Mouse (Mus musculus) ovary, postnatal 14 days (tissue): ENCODE measurements around the gene Jak3.
A peak's percentile ranks its signal among the peaks of the same experiment; 100 is the strongest.

ENCODE experiments used
- DNase-seq: peaks from one replicate; pipeline ENCODE4 v3.0.0; 2022; ENCODE audit warnings: low spot score

The Jak3 gene

GRCm38 (mm10) chr8:71665331-71666130 lies 10.6 kb upstream of the Jak3 start:
- peak; percentile 57 for DNase-seq

- DNase-seq, result no peak
These were observed 9.2 kb upstream of the Jak3 start for GRCm38 (mm10) chr8:71666855-71667254.

GRCm38 (mm10) chr8:71667256-71667655 lies 8.8 kb upstream of the Jak3 start:
- DNase-seq, result no peak

GRCm38 (mm10) chr8:71668220-71668975 lies 7.7 kb upstream of the Jak3 start:
- DNase-seq, result no peak

DNA sequence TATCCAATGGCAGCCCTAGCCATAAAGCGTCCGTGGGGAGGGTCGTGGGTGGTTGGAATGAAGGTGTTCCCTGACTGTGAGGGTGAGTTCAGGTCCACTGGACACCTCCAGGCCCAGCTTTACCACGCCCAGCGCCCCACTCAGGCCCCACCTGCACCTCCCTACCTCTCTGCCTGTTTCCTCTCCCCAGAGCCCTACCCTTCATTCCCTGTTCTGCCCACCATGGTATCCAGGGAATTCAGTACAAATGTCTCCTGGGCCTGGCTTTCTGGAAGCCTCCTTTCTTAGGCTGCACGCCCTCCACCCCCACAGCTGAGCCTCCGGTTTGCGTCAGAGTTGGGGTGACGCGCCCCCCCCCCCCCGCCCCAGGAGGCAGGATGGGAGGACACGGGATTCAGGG lies 5.9 kb upstream of the Jak3 start:
- no peak for DNase-seq

DNA sequence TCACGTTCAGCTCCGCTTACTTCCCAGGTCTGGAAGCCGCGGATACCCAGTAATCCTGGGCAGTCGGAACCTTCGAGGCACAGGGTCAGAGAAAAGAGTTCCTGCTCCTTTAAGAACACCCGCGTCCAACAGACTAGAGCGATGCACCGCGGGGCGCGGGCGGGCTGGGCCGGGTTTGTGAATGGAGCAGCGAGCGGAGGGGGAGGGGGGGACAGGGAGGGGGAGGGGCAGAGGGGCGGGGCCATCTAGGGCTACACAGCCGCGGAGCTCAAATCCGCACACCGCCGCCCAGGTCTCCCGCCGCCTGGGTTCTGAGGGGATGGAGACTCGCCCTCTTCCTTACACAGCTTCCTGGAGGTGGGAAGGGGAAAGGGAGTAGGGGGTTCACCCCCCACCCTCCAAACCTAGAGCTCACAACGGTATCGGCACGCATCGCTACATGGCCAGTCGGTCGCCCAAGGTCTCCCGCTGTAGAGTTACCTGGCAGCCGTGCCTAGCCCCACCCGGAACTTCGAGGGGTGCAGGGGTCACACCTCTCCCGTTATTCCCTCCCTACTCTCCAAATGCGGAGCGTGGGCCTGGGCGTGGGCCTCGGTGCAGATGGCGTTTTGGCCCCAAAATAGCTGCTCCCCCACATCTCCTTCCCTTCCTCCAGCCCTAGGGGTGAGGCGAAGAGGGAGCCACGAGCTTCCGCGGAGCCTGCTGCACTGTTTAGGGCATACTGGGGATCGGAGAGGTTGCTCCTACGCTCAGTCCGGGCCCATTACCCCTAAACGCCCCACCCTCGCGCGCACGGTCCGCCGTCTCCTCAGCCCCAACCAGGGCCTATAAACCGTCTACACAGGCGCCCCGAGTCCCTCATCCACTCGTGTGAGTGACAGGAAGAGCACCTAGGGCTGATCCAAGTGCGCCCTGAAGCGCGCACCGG lies 5.2 kb upstream of the Jak3 start:
- DNase-seq, result no peak

DNA sequence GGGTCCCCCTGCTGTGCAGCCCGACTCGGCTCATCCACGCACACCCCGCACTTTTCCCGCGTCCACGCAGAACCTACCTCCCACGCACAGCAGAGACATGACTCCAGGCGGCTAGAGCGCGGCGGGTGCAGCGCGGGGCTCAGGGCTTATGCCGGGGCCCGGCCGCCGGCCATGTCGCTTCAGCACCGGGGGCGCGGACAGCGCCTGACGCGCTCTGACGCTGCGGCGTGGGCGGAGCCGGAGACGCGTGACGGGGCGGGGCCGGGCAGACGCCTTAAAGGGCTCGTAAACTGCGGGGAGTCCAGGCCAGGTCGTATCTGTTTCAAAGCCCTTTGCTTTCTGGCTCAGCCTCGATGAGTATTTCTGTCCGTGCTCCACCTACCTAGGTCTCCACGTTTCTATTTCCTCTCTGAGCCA lies 4.5 kb upstream of the Jak3 start, which contains the start of gene Unc13a:
TSS of gene Unc13a (minus strand) at position 209 of the 417 bp plus-strand sequence.
- DNase-seq, result peak; percentile 94

DNA sequence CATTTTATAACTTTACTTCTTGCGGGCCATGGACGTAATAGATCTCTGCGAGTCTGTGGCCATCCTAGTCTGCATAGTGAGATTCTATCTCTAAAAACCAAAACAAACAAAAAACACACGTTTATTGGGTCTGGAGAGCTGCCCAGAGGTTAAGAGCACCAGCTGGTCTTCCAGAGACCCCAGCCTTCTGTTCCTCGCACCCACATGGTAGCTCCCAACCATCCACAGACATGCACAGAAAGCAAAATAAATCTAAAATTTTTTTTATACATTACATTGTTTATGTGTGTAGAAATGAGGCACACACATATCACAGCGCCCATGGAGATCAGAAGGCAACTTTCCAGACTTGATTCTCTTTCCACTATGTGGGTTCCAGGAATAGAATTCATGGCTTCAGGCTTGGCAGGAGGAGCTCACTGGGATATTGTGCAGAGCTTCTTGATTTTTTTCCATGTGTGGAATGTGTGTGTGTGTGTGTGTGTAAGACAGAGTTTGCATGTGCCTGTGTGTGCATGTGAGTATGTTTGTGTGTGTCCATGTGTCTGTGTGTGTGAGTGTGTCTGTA lies 3.8 kb upstream of the Jak3 start:
- DNase-seq, result no peak

DNA sequence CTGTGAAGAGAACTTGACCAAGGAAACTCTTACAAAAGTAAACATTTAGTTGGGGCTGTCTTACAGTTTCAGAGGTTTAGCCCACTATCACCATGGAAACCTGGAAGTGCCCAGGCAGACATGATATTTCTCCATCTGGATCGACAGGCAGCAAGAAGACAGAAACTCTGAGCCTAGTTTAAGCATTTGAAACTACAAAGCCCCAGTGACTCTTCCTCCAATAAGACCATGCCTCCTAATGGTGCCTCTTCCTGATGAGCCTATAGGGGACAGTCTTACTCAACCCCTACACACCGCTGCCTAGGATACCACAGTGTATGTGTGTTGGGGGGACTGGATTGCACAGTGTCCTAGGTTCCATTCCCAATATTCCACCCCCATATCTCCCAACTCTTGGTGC lies 2.0 kb upstream of the Jak3 start:
- DNase-seq, result no peak

DNA sequence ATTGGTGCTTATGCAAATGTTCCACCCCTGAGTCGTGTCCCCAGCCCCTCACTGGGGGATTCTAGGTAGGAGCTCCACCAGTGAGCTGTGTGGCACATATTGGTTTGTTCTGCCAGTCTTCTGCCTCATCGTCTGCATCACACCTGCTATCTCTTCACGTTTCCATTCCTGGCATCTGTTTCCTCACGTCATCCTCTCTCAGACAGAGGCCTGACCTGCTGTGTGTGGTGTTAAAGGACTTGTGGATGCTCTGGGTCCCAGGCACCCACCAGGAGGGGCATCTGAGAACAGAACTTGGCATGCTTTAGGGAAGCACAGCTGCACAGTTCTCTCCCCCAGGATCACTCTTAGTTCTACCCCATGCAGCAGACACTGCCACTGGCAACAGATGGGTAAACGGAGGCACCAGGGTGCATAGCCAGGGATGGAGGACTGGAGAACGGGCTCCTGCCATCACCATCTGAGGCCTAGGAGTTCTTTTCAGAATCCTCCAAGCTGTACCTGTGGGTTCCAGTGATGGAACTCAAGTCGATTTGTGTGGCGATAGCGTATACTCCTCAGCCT lies 558 bp upstream of the Jak3 start:
- no peak for DNase-seq

DNA sequence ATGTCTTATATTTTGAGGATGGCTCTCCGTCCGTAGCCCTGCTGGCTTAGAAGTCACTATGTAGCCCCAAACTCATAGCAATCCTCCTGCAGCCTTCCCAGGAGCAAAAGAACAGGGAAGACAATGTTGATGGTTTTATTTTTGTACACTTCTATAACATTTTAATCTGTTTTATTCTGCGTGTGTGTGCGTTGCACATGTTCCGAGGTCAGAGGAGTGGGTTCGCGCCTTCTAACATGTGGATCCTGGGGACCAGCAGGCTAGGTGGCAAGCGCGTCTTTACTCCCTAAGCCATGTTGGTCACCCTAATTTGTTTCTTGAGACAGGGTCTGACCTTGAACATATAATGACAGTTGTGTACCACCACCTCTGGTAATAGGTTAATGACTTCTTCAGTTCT lies 707 bp downstream of the Jak3 start:
- DNase-seq, result no peak

DNA sequence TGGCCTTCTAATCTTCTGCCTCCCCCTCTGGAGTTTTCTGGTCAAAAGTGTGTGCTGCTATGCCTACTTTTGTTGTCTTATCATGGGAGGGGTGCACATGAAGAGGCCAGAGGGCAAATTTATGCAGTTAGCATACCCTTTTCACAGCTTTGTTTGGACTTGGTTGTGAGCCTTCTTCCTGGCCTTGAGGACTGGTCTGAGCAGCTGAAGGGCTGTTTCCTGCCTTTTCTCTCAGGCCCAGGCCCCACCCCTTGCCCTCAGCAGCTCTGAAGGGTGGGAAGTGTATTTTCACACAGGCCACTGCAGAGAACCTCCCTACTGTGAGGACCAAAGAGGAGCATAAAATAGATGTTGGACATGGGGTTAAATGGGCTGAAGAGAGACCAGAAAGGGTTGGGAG lies 1.5 kb downstream of the Jak3 start:
- no peak for DNase-seq

DNA sequence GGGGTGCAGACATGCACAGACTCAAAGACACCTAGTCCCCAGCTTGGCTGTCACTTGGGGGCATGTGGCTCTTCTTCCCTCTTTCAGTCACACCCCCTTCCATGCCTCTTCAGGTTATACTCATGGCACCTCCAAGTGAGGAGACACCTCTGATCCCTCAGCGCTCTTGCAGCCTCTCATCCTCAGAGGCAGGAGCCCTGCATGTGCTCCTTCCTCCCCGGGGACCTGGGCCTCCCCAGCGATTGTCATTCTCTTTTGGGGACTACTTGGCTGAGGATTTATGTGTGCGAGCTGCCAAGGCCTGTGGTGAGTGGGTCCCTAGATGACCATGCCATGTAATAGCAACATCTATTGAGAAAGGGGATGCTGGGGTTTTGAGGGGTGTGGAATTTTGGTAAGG lies 2.1 kb downstream of the Jak3 start:
- DNase-seq, result no peak

GRCm38 (mm10) chr8:71679116-71679515 lies 3.0 kb downstream of the Jak3 start:
- DNase-seq, result no peak

- DNase-seq, result no peak
These were observed 3.6 kb downstream of the Jak3 start for GRCm38 (mm10) chr8:71679550-71680168.

DNA sequence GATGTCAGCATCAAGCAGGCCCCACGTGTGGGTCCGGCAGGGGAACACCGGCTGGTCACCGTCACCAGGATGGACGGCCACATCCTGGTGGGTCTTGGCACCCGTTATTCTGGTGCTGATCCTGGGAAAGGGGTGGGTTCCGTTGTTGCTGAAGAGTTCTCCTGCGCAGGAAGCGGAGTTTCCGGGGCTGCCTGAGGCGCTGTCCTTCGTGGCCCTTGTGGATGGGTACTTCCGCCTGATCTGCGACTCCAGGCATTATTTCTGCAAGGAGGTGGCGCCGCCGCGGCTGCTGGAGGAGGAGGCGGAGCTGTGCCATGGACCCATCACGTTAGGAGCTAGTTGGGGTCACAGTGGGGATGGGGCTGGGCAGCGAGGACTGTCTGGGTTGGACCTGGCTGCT lies 4.4 kb downstream of the Jak3 start:
- no peak for DNase-seq

- no peak for DNase-seq
These were observed 5.3 kb downstream of the Jak3 start for GRCm38 (mm10) chr8:71681369-71681915.

DNA sequence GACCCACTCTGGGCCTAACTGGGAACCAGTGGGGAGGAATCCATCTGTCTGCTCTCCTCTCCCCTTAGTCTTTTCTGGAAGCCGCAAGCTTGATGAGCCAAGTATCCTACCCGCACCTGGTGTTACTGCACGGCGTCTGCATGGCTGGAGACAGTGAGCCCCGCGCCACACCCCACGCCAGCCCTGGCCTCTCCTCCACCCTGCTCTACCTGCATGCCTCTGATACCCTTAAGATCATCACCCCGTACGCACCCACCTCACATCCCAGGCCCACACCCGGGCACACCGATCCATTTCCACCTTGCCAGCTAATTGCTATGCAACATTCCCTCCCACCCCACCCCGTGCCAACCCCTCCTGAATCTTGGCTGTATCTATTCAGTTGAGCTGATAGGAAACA lies 6.7 kb downstream of the Jak3 start:
- DNase-seq, result no peak

GRCm38 (mm10) chr8:71684701-71685100 lies 8.6 kb downstream of the Jak3 start:
- no peak for DNase-seq

GRCm38 (mm10) chr8:71685573-71685972 lies 9.5 kb downstream of the Jak3 start:
- DNase-seq, result no peak
